ENCODE assay signal across 8 mouse cellular contexts in genomic region chr5:130448931-130449856, GRCm38 (mm10).
DNase-seq lines count a peak whose midpoint lies in the region; ATAC-seq lines count a peak whose summit lies in the region.

No protein-coding gene starts in this region.

- peaks cover 45% of the 10 kb centered on the region for H3K27me3 ChIP-seq in heart, embryonic 14.5 days (ENCODE audit: control insufficient read depth, insufficient read depth, low read length)
- peaks cover 60% of the 10 kb centered on the region for H3K27me3 ChIP-seq in forebrain, embryonic 12.5 days

- no peak; the same call in 1 of the 2 replicates for ATAC-seq in heart, embryonic 14.5 days (ENCODE audit: insufficient number of reproducible peaks, insufficient read depth, low FRiP score, low read depth)
- peak; percentile 78 for ATAC-seq in forebrain, embryonic 12.5 days (ENCODE audit: low FRiP score)

- no peak overlapping the region for H3K9ac ChIP-seq in heart, embryonic 14.5 days (ENCODE audit: low read length)
- peak overlapping the region; percentile 59 for H3K9ac ChIP-seq in forebrain, embryonic 12.5 days

- H3K36me3 ChIP-seq in heart, embryonic 14.5 days (ENCODE audit: control insufficient read depth, insufficient read depth, low read length), result no peaks in the 10 kb centered on the region
- H3K36me3 ChIP-seq in forebrain, embryonic 12.5 days (replicated peaks), result no peaks in the 10 kb centered on the region

- H3K9me3 ChIP-seq in heart, embryonic 14.5 days (ENCODE audit: control insufficient read depth, low read length), result no peaks in the 10 kb centered on the region
- no peaks in the 10 kb centered on the region for H3K9me3 ChIP-seq in forebrain, embryonic 12.5 days

- H3K4me1 ChIP-seq in heart, embryonic 14.5 days (ENCODE audit: control insufficient read depth in 2 of 2, insufficient read depth in 2 of 2, low read length in 2 of 2), result peaks cover 0 to 2% of the 10 kb centered on the region in 2 experiments; a peak in 1 of 4 replicates
- H3K4me1 ChIP-seq in forebrain, embryonic 12.5 days, result peaks cover 13% of the 10 kb centered on the region

- DNase-seq in heart, adult 18-20 months, result no peak
- DNase-seq in adrenal gland, postnatal 25 days, result peak; percentile 54
- peak; percentile 60 to 67 for DNase-seq in layer of hippocampus, postnatal 14 days (ENCODE audit: low spot score in 2 of 2)
- peak; percentile 71 for DNase-seq in neural tube, embryonic 10.5 days (ENCODE audit: extremely low spot score, low spot score)
- DNase-seq in spleen, postnatal 14 days (ENCODE audit: low spot score in 2 of 2), result no peak
- DNase-seq in gastrocnemius, adult 18-20 months (ENCODE audit: low spot score), result no peak

- no peak overlapping the region for H3K27ac ChIP-seq in heart, embryonic 14.5 days (replicated peaks in 1 of 2; ENCODE audit: control insufficient read depth in 1 of 2, insufficient read depth in 1 of 2, low read depth in 2 of 2, low read length in 2 of 2)
- no peak overlapping the region for H3K27ac ChIP-seq in forebrain, embryonic 12.5 days

- 1% methylated on average over 77 of the region's 77 CpGs for WGBS in heart, embryonic 14.5 days
- WGBS in forebrain, embryonic 12.5 days, result under 1% methylated on average over 73 of the region's 77 CpGs

- H3K4me2 ChIP-seq in heart, embryonic 14.5 days (ENCODE audit: low read length), result peak overlapping the region; percentile 61
- peak overlapping the region; percentile 84 for H3K4me2 ChIP-seq in forebrain, embryonic 12.5 days

- peak overlapping the region; percentile 30 to 31 for H3K4me3 ChIP-seq in heart, embryonic 14.5 days (ENCODE audit: control insufficient read depth in 1 of 2, insufficient read depth in 1 of 2, low read depth in 1 of 2, low read length in 2 of 2)
- H3K4me3 ChIP-seq in forebrain, embryonic 12.5 days (replicated peaks), result peak overlapping the region; percentile 52

Comparison
In these comparisons a context has a peak if more than half of its experiments do, and no peak if none do; other contexts are left out.
1. DNase-seq: peak in adrenal gland, postnatal 25 days (single experiment), layer of hippocampus, postnatal 14 days (2 of 2) and neural tube, embryonic 10.5 days (single experiment); none in heart, adult 18-20 months (0 of 2), spleen, postnatal 14 days (0 of 2) and gastrocnemius, adult 18-20 months (single experiment).